Mouse (Mus musculus) stomach, postnatal 0 days (tissue): ENCODE measurements around the gene Prph.

Source experiments
- CTCF ChIP-seq: IDR thresholded peaks from 2 replicates; pipeline ENCODE4 v1.5.1; 2016; ENCODE audit warnings: antibody characterized with exemption, low read depth, mild to moderate bottlenecking, moderate library complexity
- EP300 ChIP-seq: optimal IDR thresholded peaks from 2 replicates; pipeline ENCODE3; 2016; ENCODE audit warnings: antibody characterized with exemption

DNA sequence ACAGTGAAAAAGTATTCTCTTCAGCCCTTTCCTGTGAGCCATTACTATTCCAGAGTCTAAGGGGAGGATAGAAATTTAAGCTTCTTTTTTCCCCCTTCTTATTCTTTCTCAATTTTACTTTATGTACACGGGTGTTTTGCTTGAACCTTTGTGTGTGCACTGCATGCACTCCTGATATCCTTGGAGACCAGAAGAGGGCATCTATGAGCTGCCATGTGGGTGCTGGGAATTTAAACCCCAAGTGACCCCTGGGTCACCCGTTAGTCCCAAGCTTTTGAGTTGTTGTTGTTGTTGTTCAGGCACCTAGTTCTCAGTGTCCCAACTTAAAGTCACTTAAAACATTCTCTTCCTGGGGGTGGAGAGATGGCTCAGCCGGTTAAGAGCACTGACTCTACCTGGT is 45.0 kb downstream of the Prph start:
- peak; percentile 50 for TF ChIP-seq CTCF
- TF ChIP-seq EP300: no peak
